12 mouse cellular contexts compared by ENCODE assay signal in genomic region chr11:63897011-63897410, GRCm38 (mm10).
"Had no signal": no experiment of that assay in that cellular context is flagged by ENCODE, and none has a peak within 500 bp of the region (broad histone marks: within the 10 kb centered on the region; RNA-seq: fewer than 3 reads in every experiment).

No protein-coding gene starts in this region.

- DNase-seq: kidney, adult 18-20 months; kidney, postnatal 14 days; left cerebral cortex, postnatal 4 days; liver, embryonic 13.5 days; right cerebral cortex, postnatal 25 days; thymus, postnatal 14 days had no signal

- H3K9me3 ChIP-seq: intestine, embryonic 15.5 days; kidney, embryonic 15.5 days; limb, embryonic 13.5 days; liver, embryonic 13.5 days; megakaryocyte, embryonic 14.5 days had no signal

- H3K4me3 ChIP-seq: intestine, embryonic 15.5 days; kidney, embryonic 15.5 days; limb, embryonic 13.5 days; liver, embryonic 13.5 days; megakaryocyte, embryonic 14.5 days had no signal

- H3K4me1 ChIP-seq: megakaryocyte, embryonic 14.5 days had no signal

- H3K4me2 ChIP-seq: intestine, embryonic 15.5 days; kidney, embryonic 15.5 days; limb, embryonic 13.5 days; liver, embryonic 13.5 days had no signal

- H3K27me3 ChIP-seq: intestine, embryonic 15.5 days; liver, embryonic 13.5 days had no signal

- H3K27ac ChIP-seq: intestine, embryonic 15.5 days; kidney, embryonic 15.5 days; limb, embryonic 13.5 days; liver, embryonic 13.5 days; macrophage; stomach, postnatal 0 days had no signal

- H3K9ac ChIP-seq: intestine, embryonic 15.5 days; kidney, embryonic 15.5 days; limb, embryonic 13.5 days; liver, embryonic 13.5 days had no signal

- H3K36me3 ChIP-seq: intestine, embryonic 15.5 days; kidney, embryonic 15.5 days; liver, embryonic 13.5 days had no signal

- ATAC-seq: intestine, embryonic 15.5 days had no signal
